Mouse (Mus musculus): ENCODE measurements around the gene Casp6. TPM values are rescaled to one million over a fixed set of nuclear protein-coding genes. Genes with fewer than 3 reads are reported as not detected.

Casp6 gene
- polyA plus RNA-seq (2014; fragmentation: Nextera tagmentation; extraction: Ambion mirVana): 39.4 and 42.3 TPM in 2 replicates

GRCm38 (mm10) chr3:129901271-129901809 is at the start of gene Casp6:
Gene Casp6, plus strand, starts transcription at chr3:129901425.
- ATAC-seq: peak; percentile 96
- peak; percentile 78 for DNase-seq (ENCODE audit: low spot score)
- Histone ChIP-seq H3K9ac (ENCODE audit: low read length) (peak within 1 kb of the TSS; percentile 70), H3K27me3 (replicated peaks; ENCODE audit: control insufficient read depth, insufficient read depth, low read length) (no peaks in the 10 kb centered on the region), H3K4me3 (ENCODE audit: low read depth, low read length) (peak within 1 kb of the TSS; percentile 61), H3K9me3 (replicated peaks; ENCODE audit: control insufficient read depth, low read length) (no peaks in the 10 kb centered on the region), H3K4me1 (ENCODE audit: control insufficient read depth, insufficient read depth, low read length) (0 out of 2 replicates have a peak, but pooled peaks cover 7% of the 10 kb centered on the region), H3K36me3 (ENCODE audit: control insufficient read depth, insufficient read depth, low read length) (peaks cover 7% of the 10 kb centered on the region; the same call in 1 of the 2 replicates), H3K27ac (ENCODE audit: low read depth, low read length) (no peak within 1 kb of the TSS; the same call in 1 of the 2 replicates), H3K4me2 (ENCODE audit: low read length) (peak within 1 kb of the TSS; percentile 75)
- WGBS: under 1% methylated on average over 34 of the region's 34 CpGs

DNA sequence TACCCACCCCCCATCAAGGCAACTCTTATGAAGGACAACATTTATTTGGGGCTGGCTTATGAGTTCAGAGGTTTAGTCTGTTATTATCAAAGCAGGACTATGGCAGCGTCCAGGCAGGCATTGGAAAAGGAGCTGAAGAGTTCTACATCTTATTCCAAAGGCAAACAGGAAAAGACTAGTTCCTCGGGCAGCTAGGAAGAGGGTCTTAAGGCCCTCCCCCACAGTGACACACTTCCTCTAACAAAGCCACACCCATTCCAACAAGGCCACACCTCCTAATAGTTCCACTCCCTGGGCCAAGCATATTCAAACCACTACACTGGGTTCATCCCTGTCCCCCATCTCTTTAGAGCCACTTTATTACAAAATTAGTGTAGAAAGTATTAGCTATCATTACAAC is 38.6 kb upstream of the Casp6 start:
- no peak overlapping the region for H3K9ac ChIP-seq (ENCODE audit: low read length)
- H3K4me3 ChIP-seq (ENCODE audit: low read depth, low read length): no peak overlapping the region
- no peaks in the 10 kb centered on the region for H3K36me3 ChIP-seq (ENCODE audit: control insufficient read depth, insufficient read depth, low read length)
- 83% methylated on average over 2 of the region's 2 CpGs for WGBS
- no peak for DNase-seq (ENCODE audit: low spot score)
- H3K27ac ChIP-seq (ENCODE audit: low read depth, low read length): no peak overlapping the region
- no peak overlapping the region for H3K4me2 ChIP-seq (ENCODE audit: low read length)
- no peaks in the 10 kb centered on the region for H3K4me1 ChIP-seq (ENCODE audit: control insufficient read depth, insufficient read depth, low read length)
- no peak for ATAC-seq
- H3K9me3 ChIP-seq (replicated peaks; ENCODE audit: control insufficient read depth, low read length): no peaks in the 10 kb centered on the region
- no peaks in the 10 kb centered on the region for H3K27me3 ChIP-seq (replicated peaks; ENCODE audit: control insufficient read depth, insufficient read depth, low read length)

GRCm38 (mm10) chr3:129863698-129864097 is 37.5 kb upstream of the Casp6 start:
- DNase-seq (ENCODE audit: low spot score) (no peak), ATAC-seq (no peak)
- Histone ChIP-seq H3K9me3 (replicated peaks; ENCODE audit: control insufficient read depth, low read length) (no peaks in the 10 kb centered on the region), H3K9ac (ENCODE audit: low read length) (no peak overlapping the region), H3K27ac (ENCODE audit: low read depth, low read length) (no peak overlapping the region), H3K27me3 (replicated peaks; ENCODE audit: control insufficient read depth, insufficient read depth, low read length) (no peaks in the 10 kb centered on the region), H3K4me2 (ENCODE audit: low read length) (no peak overlapping the region), H3K4me1 (ENCODE audit: control insufficient read depth, insufficient read depth, low read length) (no peaks in the 10 kb centered on the region), H3K4me3 (ENCODE audit: low read depth, low read length) (no peak overlapping the region), H3K36me3 (ENCODE audit: control insufficient read depth, insufficient read depth, low read length) (no peaks in the 10 kb centered on the region)
- whole genome bisulfite sequencing: 53% methylated on average over 14 of the region's 14 CpGs

DNA sequence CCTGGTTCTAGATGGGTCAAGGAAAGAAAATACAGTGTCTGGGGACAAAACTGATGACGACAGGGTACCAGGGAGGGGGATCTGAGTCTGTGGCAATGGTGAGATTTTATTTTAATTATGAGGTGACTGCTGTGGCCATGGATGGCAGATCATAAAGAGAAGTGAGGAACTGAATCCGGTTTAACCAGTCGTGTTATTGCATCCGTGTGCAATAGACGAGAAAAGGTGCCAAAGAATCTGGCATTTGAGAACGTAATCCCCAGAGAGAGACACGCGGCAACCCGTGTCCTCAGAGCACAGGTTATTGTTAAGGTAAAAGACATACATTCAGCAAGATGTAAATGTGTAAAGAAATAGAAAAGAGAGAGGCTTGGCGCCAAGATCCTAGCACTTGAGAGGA is 23.9 kb upstream of the Casp6 start:
- 0 out of 2 replicates have a peak, but pooled peaks cover 3% of the 10 kb centered on the region for H3K4me1 ChIP-seq (ENCODE audit: control insufficient read depth, insufficient read depth, low read length)
- 77% methylated on average over 10 of the region's 10 CpGs for WGBS

DNA sequence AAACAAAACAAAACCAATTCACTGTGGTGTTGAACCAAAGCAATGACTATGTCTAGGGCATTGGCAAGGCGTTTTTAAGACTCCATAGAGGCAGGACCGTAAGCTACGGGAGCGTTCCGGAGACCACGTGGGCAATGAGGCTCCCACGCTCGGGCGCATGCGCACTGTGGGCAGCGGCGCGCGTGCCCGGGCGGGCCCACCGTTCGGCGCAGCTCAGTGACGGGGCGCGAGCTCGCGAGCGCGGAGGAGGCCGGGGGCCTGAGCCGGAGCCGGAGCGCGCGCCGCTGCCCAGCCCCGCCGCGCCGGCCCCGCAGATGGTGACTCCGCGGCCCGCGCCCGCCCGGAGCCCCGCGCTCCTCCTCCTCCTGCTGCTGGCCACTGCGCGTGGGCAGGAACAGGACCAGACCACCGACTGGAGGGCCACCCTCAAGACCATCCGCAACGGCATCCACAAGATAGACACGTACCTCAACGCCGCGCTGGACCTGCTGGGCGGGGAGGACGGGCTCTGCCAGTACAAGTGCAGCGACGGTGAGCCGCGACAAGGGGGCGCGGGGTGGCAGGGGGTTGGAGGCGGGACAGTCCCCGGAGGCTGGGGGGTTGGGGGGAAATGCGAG is 22.7 kb upstream of the Casp6 start, which contains the start of gene Pla2g12a:
TSS of gene Pla2g12a (plus strand) at position 202 of the 617 bp plus-strand sequence.
- WGBS: under 1% methylated on average over 57 of the region's 66 CpGs
- peak within 1 kb of the TSS; percentile 63 for H3K4me3 ChIP-seq (ENCODE audit: low read depth, low read length)
- no peaks in the 10 kb centered on the region for H3K36me3 ChIP-seq (ENCODE audit: control insufficient read depth, insufficient read depth, low read length)
- ATAC-seq (peak; percentile 93), DNase-seq (ENCODE audit: low spot score) (peak; percentile 95)
- peak within 1 kb of the TSS; percentile 83 for H3K4me2 ChIP-seq (ENCODE audit: low read length)
- no peaks in the 10 kb centered on the region for H3K27me3 ChIP-seq (replicated peaks; ENCODE audit: control insufficient read depth, insufficient read depth, low read length)
- peak within 1 kb of the TSS; percentile 86 for H3K27ac ChIP-seq (ENCODE audit: low read depth, low read length)
- H3K9ac ChIP-seq (ENCODE audit: low read length): peak within 1 kb of the TSS; percentile 79
- H3K9me3 ChIP-seq (replicated peaks; ENCODE audit: control insufficient read depth, low read length): no peaks in the 10 kb centered on the region
- 0 out of 2 replicates have a peak, but pooled peaks cover 3% of the 10 kb centered on the region for H3K4me1 ChIP-seq (ENCODE audit: control insufficient read depth, insufficient read depth, low read length)

More for the DNA sequence above, 23.9 kb upstream of the Casp6 start:
- H3K9me3 ChIP-seq (replicated peaks; ENCODE audit: control insufficient read depth, low read length): no peaks in the 10 kb centered on the region
- ATAC-seq (no peak), DNase-seq (ENCODE audit: low spot score) (no peak)
- no peaks in the 10 kb centered on the region for H3K36me3 ChIP-seq (ENCODE audit: control insufficient read depth, insufficient read depth, low read length)
- no peak overlapping the region for H3K4me2 ChIP-seq (ENCODE audit: low read length)
- H3K27me3 ChIP-seq (replicated peaks; ENCODE audit: control insufficient read depth, insufficient read depth, low read length): no peaks in the 10 kb centered on the region
- no peak overlapping the region for H3K27ac ChIP-seq (ENCODE audit: low read depth, low read length)
- no peak overlapping the region for H3K4me3 ChIP-seq (ENCODE audit: low read depth, low read length)
- H3K9ac ChIP-seq (ENCODE audit: low read length): no peak overlapping the region

DNA sequence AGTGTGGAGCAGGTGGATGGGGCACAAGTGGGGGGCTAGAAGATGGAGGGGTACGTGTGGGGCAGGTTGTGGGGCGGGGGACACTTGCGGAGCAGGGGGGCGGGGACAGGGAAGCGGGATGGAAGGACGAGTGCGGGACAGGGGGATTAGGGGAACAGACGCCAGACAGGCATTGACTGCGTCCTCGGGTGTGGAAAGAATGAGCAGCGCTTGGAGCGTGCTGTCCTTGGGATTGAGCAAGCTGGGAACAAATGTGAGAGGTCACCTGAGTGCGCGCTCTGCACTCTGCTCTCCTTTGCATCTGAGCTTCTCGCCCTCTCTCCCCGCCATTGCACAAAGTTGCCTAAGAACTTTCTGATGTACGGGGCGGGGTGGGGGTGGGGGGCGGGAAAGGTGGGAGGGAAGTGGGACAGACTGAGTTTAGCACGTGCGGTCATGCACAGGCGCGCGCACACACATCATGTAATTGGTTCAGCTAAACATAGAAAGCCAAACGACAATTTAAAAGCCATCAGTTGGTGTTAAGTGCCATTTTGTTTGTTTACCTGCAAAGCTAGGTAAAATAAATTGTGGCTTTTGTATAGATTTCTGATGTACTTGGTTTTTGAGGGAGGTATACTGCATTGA is 22.0 kb upstream of the Casp6 start:
- DNase-seq (ENCODE audit: low spot score): peak; percentile 54
- H3K4me3 ChIP-seq (ENCODE audit: low read depth, low read length): peak overlapping the region; percentile 63
- no peaks in the 10 kb centered on the region for H3K9me3 ChIP-seq (replicated peaks; ENCODE audit: control insufficient read depth, low read length)
- no peaks in the 10 kb centered on the region for H3K36me3 ChIP-seq (ENCODE audit: control insufficient read depth, insufficient read depth, low read length)
- peak overlapping the region; percentile 79 for H3K9ac ChIP-seq (ENCODE audit: low read length)
- ATAC-seq: peak; percentile 58
- H3K27ac ChIP-seq (ENCODE audit: low read depth, low read length): peak overlapping the region; percentile 86; the same call in 1 of the 2 replicates
- under 1% methylated on average over 25 of the region's 25 CpGs for WGBS
- no peaks in the 10 kb centered on the region for H3K27me3 ChIP-seq (replicated peaks; ENCODE audit: control insufficient read depth, insufficient read depth, low read length)
- H3K4me1 ChIP-seq (ENCODE audit: control insufficient read depth, insufficient read depth, low read length): 0 out of 2 replicates have a peak, but pooled peaks cover 3% of the 10 kb centered on the region
- peak overlapping the region; percentile 83 for H3K4me2 ChIP-seq (ENCODE audit: low read length)

DNA sequence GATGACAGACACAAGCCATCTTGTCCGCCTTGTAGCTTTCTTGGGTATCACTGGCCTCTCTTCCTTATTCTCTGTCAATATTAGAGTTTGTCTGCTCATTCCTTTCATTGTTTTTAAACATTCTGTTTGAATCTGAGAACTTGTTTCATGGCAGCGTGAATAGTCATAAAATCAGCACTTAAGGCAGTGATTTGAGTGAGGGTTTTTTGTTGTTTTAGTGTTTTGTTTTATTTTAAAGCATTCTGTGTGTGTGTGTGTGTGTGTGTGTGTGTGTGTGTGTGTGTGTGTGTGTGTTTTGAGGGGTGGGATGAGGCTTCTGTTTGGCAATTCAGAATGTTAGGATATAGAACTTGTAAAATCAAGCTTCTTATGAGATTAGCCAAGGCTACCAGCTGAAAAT is 21.3 kb upstream of the Casp6 start:
- ATAC-seq (no peak), DNase-seq (ENCODE audit: low spot score) (no peak)
- WGBS: 62% methylated on average over 2 of the region's 2 CpGs
- H3K4me3 ChIP-seq (ENCODE audit: low read depth, low read length): no peak overlapping the region
- no peaks in the 10 kb centered on the region for H3K27me3 ChIP-seq (replicated peaks; ENCODE audit: control insufficient read depth, insufficient read depth, low read length)
- H3K4me2 ChIP-seq (ENCODE audit: low read length): peak overlapping the region; percentile 83
- H3K9ac ChIP-seq (ENCODE audit: low read length): no peak overlapping the region
- no peaks in the 10 kb centered on the region for H3K9me3 ChIP-seq (replicated peaks; ENCODE audit: control insufficient read depth, low read length)
- 0 out of 2 replicates have a peak, but pooled peaks cover 3% of the 10 kb centered on the region for H3K4me1 ChIP-seq (ENCODE audit: control insufficient read depth, insufficient read depth, low read length)
- H3K27ac ChIP-seq (ENCODE audit: low read depth, low read length): no peak overlapping the region
- no peaks in the 10 kb centered on the region for H3K36me3 ChIP-seq (ENCODE audit: control insufficient read depth, insufficient read depth, low read length)

DNA sequence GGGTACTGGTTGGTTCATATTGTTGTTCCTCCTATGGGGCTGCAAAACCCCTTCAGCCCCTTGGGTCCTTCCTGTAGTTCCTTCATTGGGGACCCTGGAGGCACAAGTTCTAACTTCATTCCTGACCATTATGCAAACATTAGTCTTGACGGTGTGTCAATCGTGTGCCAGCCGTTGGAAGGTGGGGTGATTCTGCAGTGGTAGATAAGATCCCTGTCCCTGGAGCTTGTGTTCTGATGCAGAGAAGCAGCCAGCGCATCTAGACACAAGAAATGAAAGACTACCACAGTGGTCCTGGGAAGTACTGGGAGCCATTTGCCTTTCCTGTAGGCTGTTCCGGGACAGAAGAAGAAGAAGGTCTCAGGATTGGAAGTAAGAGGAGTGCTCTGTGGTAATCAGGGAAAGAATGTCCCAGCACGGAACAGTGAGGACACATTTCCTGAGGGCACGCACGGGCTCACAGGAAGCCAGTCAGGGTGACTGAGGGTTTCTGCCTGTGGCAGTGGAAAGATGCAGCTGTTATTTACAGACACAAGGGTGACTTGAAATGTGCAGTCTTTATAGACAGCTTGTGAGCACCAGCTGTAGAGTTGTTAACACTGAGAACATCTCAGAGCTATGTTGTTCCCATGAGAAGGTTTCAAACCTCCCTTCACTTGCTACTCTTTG is 20.2 kb upstream of the Casp6 start:
- H3K9me3 ChIP-seq (replicated peaks; ENCODE audit: control insufficient read depth, low read length): no peaks in the 10 kb centered on the region
- no peak for DNase-seq (ENCODE audit: low spot score)
- no peak overlapping the region for H3K4me3 ChIP-seq (ENCODE audit: low read depth, low read length)
- H3K27ac ChIP-seq (ENCODE audit: low read depth, low read length): no peak overlapping the region
- H3K4me2 ChIP-seq (ENCODE audit: low read length): no peak overlapping the region
- H3K27me3 ChIP-seq (replicated peaks; ENCODE audit: control insufficient read depth, insufficient read depth, low read length): no peaks in the 10 kb centered on the region
- 0 out of 2 replicates have a peak, but pooled peaks cover 3% of the 10 kb centered on the region for H3K4me1 ChIP-seq (ENCODE audit: control insufficient read depth, insufficient read depth, low read length)
- no peak overlapping the region for H3K9ac ChIP-seq (ENCODE audit: low read length)
- WGBS: 92% methylated on average over 8 of the region's 8 CpGs
- H3K36me3 ChIP-seq (ENCODE audit: control insufficient read depth, insufficient read depth, low read length): no peaks in the 10 kb centered on the region
- no peak for ATAC-seq
